Mouse (Mus musculus) lung, adult 2 months (tissue): Measurements from ENCODE around the gene Cyba.

ENCODE experiments used
- CTCF ChIP-seq: fragments of 200-500 bp; IDR thresholded peaks from 2 replicates; pipeline ENCODE4 v1.5.1; 2011; ENCODE audit warnings: mild to moderate bottlenecking, low read length, control low read depth; ENCODE audit not compliant: insufficient read depth
- POLR2A ChIP-seq: fragments of 200-500 bp; IDR thresholded peaks from 2 replicates; pipeline ENCODE4 v1.6.1; 2011; ENCODE audit warnings: low read depth, mild to moderate bottlenecking, control low read depth, low read length, borderline replicate concordance; ENCODE audit errors: extremely low read depth

DNA sequence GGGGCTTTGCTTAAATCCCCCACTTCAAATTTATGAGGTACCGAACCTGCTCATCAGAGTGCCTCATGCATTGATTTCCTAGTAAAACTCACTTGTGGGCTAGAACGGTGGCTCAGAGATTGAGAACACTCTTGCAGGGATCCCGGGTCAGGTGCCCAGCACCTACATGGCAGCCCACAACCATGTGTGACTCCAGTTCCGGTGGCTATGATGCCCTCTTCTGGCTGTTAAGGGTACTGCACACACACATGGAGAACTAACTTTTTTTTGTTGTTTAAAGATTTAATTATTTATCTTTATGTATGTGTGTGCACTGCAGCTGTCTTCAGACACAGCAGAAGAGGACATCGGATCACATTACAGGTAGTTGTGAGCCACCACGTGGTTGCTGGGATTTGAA lies 2.6 kb upstream of the Cyba start:
- peak; percentile 15; the same call in 1 of the 2 replicates for TF ChIP-seq CTCF
- no peak for TF ChIP-seq POLR2A
